Mouse (Mus musculus) intestine, postnatal 0 days (tissue): Measurements from ENCODE around the gene Fam184a. TPM values are rescaled to one million over a fixed set of nuclear protein-coding genes. Genes with fewer than 3 reads are reported as not detected.

ENCODE experiments used
- ATAC-seq: fragments of 200-750 bp; cut with Nextera tagmentation; 2 replicates; pipeline ENCODE4 v1.8.0; 2017; ENCODE audit warnings: mild to moderate bottlenecking, moderate TSS enrichment, moderate library complexity
- H3K27ac ChIP-seq: fragments of 300-500 bp; sonication (generic); 2 replicates; pipeline ENCODE4 v1.5.1; 2014; ENCODE audit warnings: mild to moderate bottlenecking, low read depth, low read length, moderate library complexity
- H3K27me3 ChIP-seq: fragments of 300-500 bp; sonication (generic); replicated peaks from 2 replicates; pipeline ENCODE4 v1.6.1; 2014; ENCODE audit warnings: low read length, mixed read lengths; ENCODE audit not compliant: control insufficient read depth, insufficient read depth
- H3K36me3 ChIP-seq: fragments of 300-500 bp; sonication (generic); 2 replicates; pipeline ENCODE4 v1.6.1; 2014; ENCODE audit warnings: mild to moderate bottlenecking, moderate library complexity; ENCODE audit not compliant: control insufficient read depth, insufficient read depth
- H3K4me1 ChIP-seq: fragments of 300-500 bp; sonication (generic); replicated peaks from 2 replicates; pipeline ENCODE4 v1.6.1; 2014; ENCODE audit warnings: antibody characterized with exemption, low read length, mixed read lengths; ENCODE audit not compliant: control insufficient read depth, insufficient read depth
- H3K4me2 ChIP-seq: fragments of 300-500 bp; sonication (generic); replicated peaks from 2 replicates; pipeline ENCODE4 v1.6.1; 2014; ENCODE audit warnings: low read depth, mild to moderate bottlenecking, moderate library complexity
- H3K4me3 ChIP-seq: fragments of 300-500 bp; sonication (generic); 2 replicates; pipeline ENCODE4 v1.5.1; 2014; ENCODE audit warnings: low read depth, low read length
- H3K9ac ChIP-seq: fragments of 300-500 bp; sonication (generic); 2 replicates; pipeline ENCODE4 v1.6.1; 2014; ENCODE audit warnings: mild to moderate bottlenecking, low read depth, low read length
- H3K9me3 ChIP-seq: fragments of 300-500 bp; sonication (generic); 2 replicates; pipeline ENCODE4 v1.6.1; 2016; ENCODE audit warnings: mixed run types; ENCODE audit not compliant: control insufficient read depth
- CTCF ChIP-seq: sonication (generic); IDR thresholded peaks from 2 replicates; pipeline ENCODE4 v1.5.1; 2016; ENCODE audit warnings: low read depth, mild to moderate bottlenecking, control low read depth, antibody characterized with exemption, moderate library complexity
- WGBS: fragments of 180-500 bp; shearing (Covaris S2); extraction: QIAGEN DNeasy Blood & Tissue Kit; methylation state at CpG from one replicate; pipeline ENCODE4 v1.1.7; 2014; 5-methylcytosine and 5-hydroxymethylcytosine counted together
- polyA plus RNA-seq: library from polyadenylated mRNA; unstranded; fragments of >200 nt; fragmentation: Nextera tagmentation; extraction: Ambion mirVana; gene quantifications from 2 replicates; pipeline ENCODE4 v1.2.1, GENCODE M21; 2015

Gene Fam184a
- polyA plus RNA-seq, 1 experiment from 2014 or later: 0.56 TPM

GRCm38 (mm10) chr10:53771480-53771879, 20.6 kb upstream of the Fam184a start:
- H3K36me3 ChIP-seq: no peaks in the 10 kb centered on the region
- H3K9ac ChIP-seq: no peak overlapping the region
- 61% methylated on average over 2 of the region's 2 CpGs for WGBS
- H3K27ac ChIP-seq: no peak overlapping the region
- no peaks in the 10 kb centered on the region for H3K9me3 ChIP-seq
- H3K4me2 ChIP-seq: no peak overlapping the region
- no peak for ATAC-seq
- TF ChIP-seq CTCF: no peak
- no peak overlapping the region for H3K4me3 ChIP-seq
- no peaks in the 10 kb centered on the region for H3K27me3 ChIP-seq
- H3K4me1 ChIP-seq: no peaks in the 10 kb centered on the region

GRCm38 (mm10) chr10:53768745-53769144, 17.8 kb upstream of the Fam184a start:
- Histone ChIP-seq H3K4me3 (no peak overlapping the region), H3K4me1 (no peaks in the 10 kb centered on the region), H3K27me3 (no peaks in the 10 kb centered on the region), H3K4me2 (no peak overlapping the region), H3K9ac (no peak overlapping the region), H3K9me3 (no peaks in the 10 kb centered on the region), H3K27ac (no peak overlapping the region), H3K36me3 (no peaks in the 10 kb centered on the region)
- no peak for ATAC-seq
- no peak for TF ChIP-seq CTCF
- 65% methylated on average over 3 of the region's 3 CpGs for WGBS

GRCm38 (mm10) chr10:53765471-53765870, 14.5 kb upstream of the Fam184a start:
- no peak for TF ChIP-seq CTCF
- no peak overlapping the region for H3K27ac ChIP-seq
- H3K9me3 ChIP-seq: no peaks in the 10 kb centered on the region
- no peak overlapping the region for H3K4me3 ChIP-seq
- H3K27me3 ChIP-seq: no peaks in the 10 kb centered on the region
- H3K9ac ChIP-seq: no peak overlapping the region
- 78% methylated on average over 4 of the region's 4 CpGs for WGBS
- ATAC-seq: no peak
- no peaks in the 10 kb centered on the region for H3K36me3 ChIP-seq
- no peak overlapping the region for H3K4me2 ChIP-seq
- H3K4me1 ChIP-seq: no peaks in the 10 kb centered on the region

GRCm38 (mm10) chr10:53752723-53753122, 1.8 kb upstream of the Fam184a start:
- no peak for TF ChIP-seq CTCF
- 75% methylated on average over 1 of the region's 1 CpGs for WGBS

GRCm38 (mm10) chr10:53750275-53750954, 508 bp downstream of the Fam184a start:
- H3K27ac ChIP-seq: no peak overlapping the region
- no peak for TF ChIP-seq CTCF
- H3K4me2 ChIP-seq: peak overlapping the region; percentile 99
- no peaks in the 10 kb centered on the region for H3K36me3 ChIP-seq
- WGBS: 8% methylated on average over 39 of the region's 39 CpGs
- no peaks in the 10 kb centered on the region for H3K9me3 ChIP-seq
- H3K4me3 ChIP-seq: peak overlapping the region; percentile 69
- ATAC-seq: peak; percentile 16; the same call in 1 of the 2 replicates
- peaks cover 8% of the 10 kb centered on the region for H3K27me3 ChIP-seq
- H3K4me1 ChIP-seq: no peaks in the 10 kb centered on the region
- H3K9ac ChIP-seq: peak overlapping the region; percentile 53

More at GRCm38 (mm10) chr10:53752723-53753122, 1.8 kb upstream of the Fam184a start:
- no peak overlapping the region for H3K27ac ChIP-seq
- peaks cover 8% of the 10 kb centered on the region for H3K27me3 ChIP-seq
- ATAC-seq: no peak
- H3K4me1 ChIP-seq: no peaks in the 10 kb centered on the region
- no peaks in the 10 kb centered on the region for H3K9me3 ChIP-seq
- H3K4me3 ChIP-seq: no peak overlapping the region
- H3K36me3 ChIP-seq: no peaks in the 10 kb centered on the region
- no peak overlapping the region for H3K4me2 ChIP-seq
- no peak overlapping the region for H3K9ac ChIP-seq

- Histone ChIP-seq H3K4me2 (no peak overlapping the region), H3K9me3 (no peaks in the 10 kb centered on the region), H3K4me3 (no peak overlapping the region), H3K27ac (no peak overlapping the region), H3K36me3 (no peaks in the 10 kb centered on the region), H3K27me3 (peaks cover 7% of the 10 kb centered on the region), H3K4me1 (no peaks in the 10 kb centered on the region), H3K9ac (no peak overlapping the region)
- ATAC-seq: no peak
- WGBS: 87% methylated on average over 6 of the region's 6 CpGs
- no peak for TF ChIP-seq CTCF
Observed at GRCm38 (mm10) chr10:53746039-53746438, 4.9 kb downstream of the Fam184a start.
